Mouse (Mus musculus) ovary, adult 2 months (tissue): Measurements from ENCODE around the gene 6030458C11Rik. TPM values are rescaled to one million over a fixed set of nuclear protein-coding genes. Genes with fewer than 3 reads are reported as not detected.

ENCODE experiments used
- polyA plus RNA-seq: library from polyadenylated mRNA; depleted of rRNA; stranded (reverse); fragments of >200 nt; gene quantifications from 2 replicates; pipeline ENCODE4 v1.2.3, GENCODE M21; 2012; rRNA removed

Gene 6030458C11Rik
- polyA plus RNA-seq: 10.5 and 11.5 TPM in 2 replicates

GRCm38 (mm10) chr15:12824197-12824952, at the start of gene 6030458C11Rik, which contains the start of gene Drosha:
6030458C11Rik (minus strand) TSS chr15:12824649.
Drosha (plus strand) TSS chr15:12824815.

Other genes starting within 250 kb of the 6030458C11Rik start
- gene Pdzd2, start 84.7 kb downstream of the 6030458C11Rik start, polyA plus RNA-seq: 6.4 and 7.9 TPM in 2 replicates
- 11.9 and 15.6 TPM in 2 replicates for gene Drosha, start 166 bp upstream of the 6030458C11Rik start, polyA plus RNA-seq